Mouse (Mus musculus): ENCODE data around the gene Ctps2. TPM values are rescaled to one million over a fixed set of nuclear protein-coding genes. Genes with fewer than 3 reads are reported as not detected.

Ctps2 gene
- total RNA-seq (2023), result 91.9 and 124 TPM in 2 replicates

GRCm38 (mm10) chrX:162900938-162901337 lies at the start of gene Ctps2:
Ctps2 (plus strand) TSS chrX:162901238.

GRCm38 (mm10) chrX:162887931-162888511 lies 13.0 kb upstream of the Ctps2 start, which contains the start of gene Syap1:
Syap1 (minus strand) TSS chrX:162888447.

GRCm38 (mm10) chrX:162964383-162964782 lies 63.3 kb downstream of the Ctps2 start, which contains the start of gene S100g:
S100g (minus strand) TSS chrX:162964599.

Other genes with a start within 250 kb of the Ctps2 start
- 46.3 and 57.4 TPM in 2 replicates for gene Rbbp7, start 140.8 kb upstream of the Ctps2 start, total RNA-seq (2023)
- gene Txlng, start 71.8 kb upstream of the Ctps2 start, total RNA-seq (2023), result 8.6 and 8.7 TPM in 2 replicates
- 43.0 and 53.7 TPM in 2 replicates for gene Syap1, start 12.8 kb upstream of the Ctps2 start, total RNA-seq (2023)
- not detected in 2 replicates for gene S100g, start 63.4 kb downstream of the Ctps2 start, total RNA-seq (2023)

Measured in neutrophil, adult 65 days (primary cell).